24 mouse cellular contexts compared by ENCODE assay signal in genomic region chr5:138981921-138982320, GRCm38 (mm10). TPM values are rescaled to one million over a fixed set of nuclear protein-coding genes. Genes with fewer than 3 reads are reported as not detected.
"Had no signal": no experiment of that assay in that cellular context is flagged by ENCODE, and none has a peak within 500 bp of the region (broad histone marks: within the 10 kb centered on the region; RNA-seq: fewer than 3 reads in every experiment).

No protein-coding gene starts in this region.

- H3K4me2 ChIP-seq: heart, embryonic 11.5 days; heart, embryonic 13.5 days; heart, embryonic 15.5 days; hindbrain, embryonic 12.5 days; hindbrain, embryonic 14.5 days; liver, embryonic 11.5 days; liver, embryonic 13.5 days; liver, embryonic 15.5 days had no signal

- H3K9me3 ChIP-seq: heart, embryonic 13.5 days; heart, embryonic 15.5 days; hindbrain, embryonic 10.5 days; hindbrain, embryonic 12.5 days; liver, embryonic 13.5 days; liver, embryonic 15.5 days had no signal

- H3K9ac ChIP-seq: heart, embryonic 13.5 days; heart, embryonic 15.5 days; hindbrain, embryonic 12.5 days; hindbrain, embryonic 14.5 days; liver, embryonic 13.5 days; liver, embryonic 15.5 days had no signal

- H3K4me3 ChIP-seq: gastrocnemius, adult 2 months; heart, adult 2 months; heart, embryonic 13.5 days; heart, embryonic 15.5 days; hindbrain, embryonic 10.5 days; hindbrain, embryonic 12.5 days; layer of hippocampus, adult 2 months; left cerebral cortex, adult 2 months; liver, embryonic 13.5 days; liver, embryonic 15.5 days had no signal

- ATAC-seq: hindbrain, embryonic 16.5 days had no signal

- H3K27ac ChIP-seq: gastrocnemius, adult 2 months; heart, adult 2 months; heart, embryonic 13.5 days; heart, embryonic 15.5 days; hindbrain, embryonic 10.5 days; hindbrain, embryonic 12.5 days; hindbrain, embryonic 14.5 days; layer of hippocampus, adult 2 months; left cerebral cortex, adult 2 months; liver, embryonic 13.5 days; liver, embryonic 15.5 days had no signal

- DNase-seq: gastrocnemius, adult 2 months; gastrocnemius, postnatal 10 days; gastrocnemius, postnatal 25 days; heart, adult 2 months; heart, postnatal 14 days; heart, postnatal 4 days; kidney, adult 18-20 months; kidney, adult 8-10 months; kidney, postnatal 25 days; kidney, postnatal 4 days; liver; liver, embryonic 13.5 days had no signal

- H3K36me3 ChIP-seq: liver, embryonic 13.5 days; liver, embryonic 15.5 days had no signal

- H3K27me3 ChIP-seq: heart, embryonic 13.5 days; heart, embryonic 15.5 days; hindbrain, embryonic 12.5 days; liver, embryonic 15.5 days had no signal

- H3K4me1 ChIP-seq: liver, embryonic 15.5 days had no signal

RNA-seq across cellular contexts. Expression of gene Pdgfa, which starts 15.2 kb away (rescaled TPM):
- total RNA-seq: granulocyte monocyte progenitor cell, adult 5-6 weeks had no signal
